Mouse (Mus musculus): ENCODE results near the gene Ankrd63.

GRCm38 (mm10) chr2:118659077-118659476 is 44.7 kb downstream of the Ankrd63 start:
- TF ChIP-seq POLR2A (IDR thresholded peaks at IDR 0.05; ENCODE audit: low read depth, low read length) (no peak), CTCF (IDR thresholded peaks at IDR 0.05; ENCODE audit: borderline replicate concordance, insufficient read depth, low read length) (no peak)
